Mouse (Mus musculus): ENCODE measurements around the gene Zfhx3.

- TF ChIP-seq CTCF (IDR thresholded peaks at IDR 0.05) (no peak), EP300 (IDR thresholded peaks at IDR 0.05) (no peak)
Measured at GRCm38 (mm10) chr8:108824049-108824448, 881.6 kb downstream of the Zfhx3 start.
